Mouse (Mus musculus) heart, embryonic 13.5 days (tissue): ENCODE measurements around the gene Rxfp3. TPM values are rescaled to one million over a fixed set of nuclear protein-coding genes. Genes with fewer than 3 reads are reported as not detected.

Experiments used
- ATAC-seq: fragments of 200-750 bp; cut with Nextera tagmentation; 2 replicates; pipeline ENCODE4 v1.8.0; 2017; ENCODE audit warnings: moderate TSS enrichment; ENCODE audit not compliant: insufficient number of reproducible peaks, low FRiP score, low TSS enrichment; ENCODE audit errors: extremely low read depth
- H3K27ac ChIP-seq: fragments of 300-500 bp; sonication (generic); replicated peaks from 2 replicates; pipeline ENCODE4 v1.5.1; 2015; ENCODE audit warnings: moderate library complexity, mild to moderate bottlenecking, inconsistent platforms
- H3K27me3 ChIP-seq: fragments of 300-500 bp; sonication (generic); replicated peaks from 2 replicates; pipeline ENCODE4 v1.6.1; 2015; ENCODE audit warnings: mild to moderate bottlenecking, inconsistent platforms
- H3K36me3 ChIP-seq: fragments of 300-500 bp; sonication (generic); 2 replicates; pipeline ENCODE4 v1.6.1; 2015; ENCODE audit warnings: mild to moderate bottlenecking, inconsistent platforms
- H3K4me1 ChIP-seq: fragments of 300-500 bp; sonication (generic); 2 replicates; pipeline ENCODE4 v1.6.1; 2015; ENCODE audit warnings: inconsistent platforms
- H3K4me2 ChIP-seq: fragments of 300-500 bp; sonication (generic); 2 replicates; pipeline ENCODE4 v1.6.1; 2015; ENCODE audit warnings: inconsistent platforms, mild to moderate bottlenecking, moderate library complexity
- H3K4me3 ChIP-seq: fragments of 300-500 bp; sonication (generic); 2 replicates; pipeline ENCODE4 v1.5.1; 2015; ENCODE audit warnings: moderate library complexity, mild to moderate bottlenecking, inconsistent platforms
- H3K9ac ChIP-seq: fragments of 300-500 bp; sonication (generic); 2 replicates; pipeline ENCODE4 v1.6.1; 2015; ENCODE audit warnings: inconsistent platforms, mild to moderate bottlenecking, moderate library complexity
- H3K9me3 ChIP-seq: fragments of 300-500 bp; sonication (generic); 2 replicates; pipeline ENCODE4 v1.6.1; 2016; ENCODE audit warnings: inconsistent platforms
- WGBS: fragments of 180-500 bp; shearing (Covaris S2); methylation state at CpG from one replicate; pipeline ENCODE4 v1.1.7; 2015; ENCODE audit warnings: mixed read lengths; 5-methylcytosine and 5-hydroxymethylcytosine counted together
- polyA plus RNA-seq: library from polyadenylated mRNA; unstranded; fragments of >200 nt; fragmentation: Nextera tagmentation; extraction: Ambion mirVana; gene quantifications from 2 replicates; pipeline ENCODE4 v1.2.1, GENCODE M21; 2015

Gene Rxfp3
- polyA plus RNA-seq, 1 experiment from 2014 or later: 0.07 TPM

DNA sequence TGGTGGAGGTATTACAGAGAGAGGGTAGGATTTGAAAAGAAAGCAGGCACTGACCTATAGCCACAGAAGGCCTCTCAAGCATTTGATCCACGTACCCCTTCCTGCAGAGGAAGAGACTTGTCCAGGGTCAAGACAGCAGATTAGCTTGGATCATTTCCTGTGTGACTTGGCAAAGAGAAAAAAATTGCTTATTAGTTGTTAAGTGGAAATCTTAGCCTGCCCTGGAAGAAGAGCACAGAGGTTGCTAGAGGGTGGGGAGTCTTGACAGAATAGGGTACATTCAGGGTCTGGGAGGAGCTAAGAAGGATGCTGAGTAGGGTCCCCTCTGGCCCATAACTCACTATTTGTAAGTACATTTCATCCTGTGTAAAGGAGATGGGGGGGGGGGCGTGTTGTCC, 26.4 kb upstream of the Rxfp3 start:
- ATAC-seq: no peak
- no peak overlapping the region for H3K9ac ChIP-seq
- H3K4me2 ChIP-seq: peak overlapping the region; percentile 87

DNA sequence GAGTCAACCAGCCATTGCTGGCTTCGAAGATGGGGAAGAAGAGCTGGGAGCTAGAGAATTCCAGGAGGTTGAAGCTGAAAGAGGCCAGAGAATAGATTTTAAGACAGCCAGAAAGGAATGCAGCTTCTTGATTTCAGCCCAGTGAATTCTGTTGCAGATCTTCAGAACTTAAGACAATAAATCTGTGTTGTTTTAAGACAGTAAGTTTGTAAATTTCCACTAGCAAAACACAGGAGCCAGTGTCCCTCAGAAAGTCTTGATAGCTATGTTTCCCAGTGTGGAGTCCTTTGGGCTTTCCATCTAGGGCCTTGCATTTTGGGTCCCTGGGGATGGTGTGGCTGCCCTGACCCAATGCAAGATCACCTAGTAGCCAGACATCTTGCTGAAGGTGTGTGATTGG, 25.1 kb upstream of the Rxfp3 start:
- ATAC-seq: no peak
- peaks cover 19% of the 10 kb centered on the region for H3K4me1 ChIP-seq
- no peak overlapping the region for H3K4me3 ChIP-seq
- WGBS: 80% methylated on average over 1 of the region's 1 CpGs
- H3K9me3 ChIP-seq: no peaks in the 10 kb centered on the region
- H3K36me3 ChIP-seq: no peaks in the 10 kb centered on the region
- H3K4me2 ChIP-seq: no peak overlapping the region
- no peak overlapping the region for H3K9ac ChIP-seq
- no peak overlapping the region for H3K27ac ChIP-seq
- no peaks in the 10 kb centered on the region for H3K27me3 ChIP-seq

More for the DNA sequence above, 26.4 kb upstream of the Rxfp3 start:
- H3K4me1 ChIP-seq: peaks cover 19% of the 10 kb centered on the region
- H3K9me3 ChIP-seq: no peaks in the 10 kb centered on the region
- peak overlapping the region; percentile 39; the same call in 1 of the 2 replicates for H3K27ac ChIP-seq
- no peaks in the 10 kb centered on the region for H3K27me3 ChIP-seq
- no peaks in the 10 kb centered on the region for H3K36me3 ChIP-seq
- 33% methylated on average over 2 of the region's 2 CpGs for WGBS
- H3K4me3 ChIP-seq: peak overlapping the region; percentile 60

DNA sequence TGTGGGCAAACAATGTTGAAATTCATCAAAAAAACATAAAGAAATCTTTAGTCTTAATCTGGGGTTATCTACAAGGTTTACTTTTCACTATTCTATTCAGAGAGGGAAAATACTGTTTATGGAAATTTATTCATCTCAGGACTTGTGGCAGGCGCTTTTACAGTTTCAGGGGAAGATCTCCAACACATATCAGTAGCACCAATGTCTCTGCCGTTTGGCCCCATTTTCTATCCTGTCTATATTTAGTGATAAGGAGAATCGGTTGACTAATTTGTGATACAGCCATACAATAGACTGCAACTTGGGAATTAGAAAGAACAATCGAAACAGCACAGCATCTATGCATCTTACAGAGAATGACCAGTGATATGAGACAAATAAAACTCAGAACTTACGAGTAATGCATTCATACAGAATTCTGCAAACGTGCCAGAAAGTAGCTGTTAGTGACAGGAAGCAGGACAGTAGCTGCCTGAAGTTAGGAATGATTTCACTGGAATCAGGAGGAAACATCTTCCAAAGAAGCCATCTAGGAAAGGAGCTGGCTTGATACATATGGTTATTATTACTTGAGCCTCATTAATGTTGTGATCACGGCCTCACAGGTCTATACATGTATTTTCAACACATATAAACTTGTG, 16.8 kb upstream of the Rxfp3 start:
- Histone ChIP-seq H3K27me3 (no peaks in the 10 kb centered on the region), H3K4me2 (no peak overlapping the region), H3K4me3 (no peak overlapping the region), H3K4me1 (no peaks in the 10 kb centered on the region), H3K9ac (no peak overlapping the region), H3K27ac (no peak overlapping the region), H3K36me3 (no peaks in the 10 kb centered on the region), H3K9me3 (no peaks in the 10 kb centered on the region)
- ATAC-seq: no peak
- WGBS: 58% methylated on average over 7 of the region's 7 CpGs

DNA sequence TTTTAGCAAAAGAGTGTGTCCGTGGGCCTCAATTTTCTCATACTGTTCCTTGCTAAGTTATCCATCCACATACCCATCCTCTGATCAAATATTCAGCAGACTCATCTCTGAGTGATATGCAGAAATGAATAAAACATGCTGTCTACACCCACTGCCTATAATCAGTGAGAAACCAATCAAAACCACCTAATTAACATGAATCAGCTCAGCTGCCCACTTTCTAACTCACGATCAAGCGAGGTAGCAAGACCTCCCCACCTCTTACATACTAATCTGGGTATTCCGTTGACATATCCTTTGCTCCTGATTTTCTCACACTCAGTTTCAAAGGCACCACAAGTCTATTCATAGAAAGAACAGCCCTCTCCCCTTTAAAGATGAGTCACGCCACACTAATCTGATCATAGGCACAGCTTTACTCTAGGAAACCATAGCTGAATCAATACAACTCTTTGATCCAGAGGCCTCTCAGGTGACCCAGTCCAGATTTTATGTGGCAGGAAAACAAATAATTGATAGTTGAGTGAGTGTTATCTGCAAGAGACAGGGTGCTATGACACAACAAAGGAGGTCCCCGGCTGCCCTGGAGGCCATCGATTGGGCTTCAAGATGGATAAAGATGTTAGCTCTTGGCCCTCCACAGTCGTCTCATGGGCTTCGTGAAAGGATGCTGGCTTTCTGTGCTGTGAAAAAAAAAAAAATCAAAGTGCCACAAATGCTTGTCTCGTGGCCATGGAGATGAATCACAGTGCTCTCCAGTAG, 16.1 kb upstream of the Rxfp3 start:
- H3K27ac ChIP-seq: no peak overlapping the region
- no peak overlapping the region for H3K9ac ChIP-seq
- no peak overlapping the region for H3K4me2 ChIP-seq
- ATAC-seq: no peak
- H3K4me3 ChIP-seq: no peak overlapping the region
- no peaks in the 10 kb centered on the region for H3K4me1 ChIP-seq
- 57% methylated on average over 10 of the region's 10 CpGs for WGBS
- no peaks in the 10 kb centered on the region for H3K27me3 ChIP-seq
- H3K9me3 ChIP-seq: no peaks in the 10 kb centered on the region
- H3K36me3 ChIP-seq: no peaks in the 10 kb centered on the region

DNA sequence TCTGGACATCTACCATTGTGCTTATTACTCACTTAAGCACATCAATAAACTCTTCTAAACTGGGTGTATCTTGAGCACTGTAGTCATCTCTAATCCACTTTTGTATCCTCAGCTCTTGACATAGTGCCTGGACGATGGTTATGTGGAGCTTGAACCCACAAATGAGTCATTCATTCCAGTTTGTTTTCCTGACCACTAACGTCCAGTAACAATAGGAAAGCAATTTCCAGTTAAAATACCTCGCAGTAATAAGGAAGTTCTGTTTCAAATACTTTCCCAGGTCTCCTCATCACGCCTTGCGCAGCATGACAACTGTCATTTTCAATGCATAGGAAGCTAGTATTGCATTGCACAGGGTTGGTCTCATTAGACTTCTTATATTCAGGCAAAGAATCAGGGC, 5.0 kb upstream of the Rxfp3 start:
- H3K9ac ChIP-seq: no peak overlapping the region
- ATAC-seq: no peak
- no peaks in the 10 kb centered on the region for H3K9me3 ChIP-seq
- H3K27me3 ChIP-seq: peaks cover 6% of the 10 kb centered on the region
- H3K4me1 ChIP-seq: peaks cover 6% of the 10 kb centered on the region
- no peaks in the 10 kb centered on the region for H3K36me3 ChIP-seq
- H3K27ac ChIP-seq: no peak overlapping the region
- H3K4me3 ChIP-seq: no peak overlapping the region
- H3K4me2 ChIP-seq: no peak overlapping the region
- 65% methylated on average over 5 of the region's 5 CpGs for WGBS

DNA sequence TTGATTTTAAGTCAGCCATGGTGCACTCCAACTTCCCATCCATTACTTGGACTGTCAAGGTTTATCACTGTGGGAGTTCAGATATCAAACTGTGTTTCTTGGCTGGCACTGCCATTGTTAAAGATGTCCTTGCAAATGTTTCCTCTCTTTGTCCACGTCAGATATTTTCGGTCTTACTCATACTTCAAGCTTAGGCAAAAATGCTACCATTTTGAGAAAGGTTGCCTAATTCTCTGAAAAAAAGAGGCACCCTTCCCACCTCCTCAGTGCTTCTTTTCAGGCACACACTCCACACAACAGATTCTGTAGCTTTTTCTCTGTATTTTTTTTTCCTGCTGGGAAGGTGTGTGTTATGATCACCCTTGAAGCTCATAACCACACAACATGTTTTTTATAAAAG, 3.4 kb upstream of the Rxfp3 start:
- Histone ChIP-seq H3K36me3 (no peaks in the 10 kb centered on the region), H3K4me3 (no peak overlapping the region), H3K27me3 (peaks cover 22% of the 10 kb centered on the region), H3K4me2 (no peak overlapping the region), H3K9me3 (no peaks in the 10 kb centered on the region), H3K27ac (no peak overlapping the region), H3K9ac (no peak overlapping the region), H3K4me1 (peaks cover 20% of the 10 kb centered on the region)
- ATAC-seq: no peak
- 66% methylated on average over 2 of the region's 2 CpGs for WGBS

DNA sequence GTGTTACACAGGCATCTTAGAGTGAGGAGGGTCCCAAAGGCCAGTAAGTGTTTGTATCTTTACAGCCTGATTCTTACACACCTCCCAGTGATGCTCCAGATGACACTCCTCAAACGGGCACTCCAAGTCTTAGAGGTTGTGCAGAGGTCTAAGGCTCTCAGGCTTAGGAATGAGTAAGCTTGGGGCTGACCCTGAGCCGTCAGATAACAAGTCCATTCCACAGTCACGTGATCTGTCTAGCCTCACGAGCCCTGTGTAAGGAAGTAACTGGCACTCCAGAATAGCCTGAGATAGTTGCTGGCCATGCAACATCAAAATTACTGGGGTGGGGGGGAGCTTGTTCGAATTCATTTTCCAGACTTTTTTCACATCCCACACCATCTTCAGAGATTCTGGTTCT, 2.3 kb upstream of the Rxfp3 start:
- Histone ChIP-seq H3K27me3 (peaks cover 34% of the 10 kb centered on the region), H3K36me3 (no peaks in the 10 kb centered on the region), H3K27ac (no peak overlapping the region), H3K9ac (no peak overlapping the region), H3K4me2 (no peak overlapping the region), H3K9me3 (no peaks in the 10 kb centered on the region), H3K4me3 (no peak overlapping the region), H3K4me1 (peaks cover 25% of the 10 kb centered on the region)
- 15% methylated on average over 5 of the region's 5 CpGs for WGBS
- ATAC-seq: no peak

DNA sequence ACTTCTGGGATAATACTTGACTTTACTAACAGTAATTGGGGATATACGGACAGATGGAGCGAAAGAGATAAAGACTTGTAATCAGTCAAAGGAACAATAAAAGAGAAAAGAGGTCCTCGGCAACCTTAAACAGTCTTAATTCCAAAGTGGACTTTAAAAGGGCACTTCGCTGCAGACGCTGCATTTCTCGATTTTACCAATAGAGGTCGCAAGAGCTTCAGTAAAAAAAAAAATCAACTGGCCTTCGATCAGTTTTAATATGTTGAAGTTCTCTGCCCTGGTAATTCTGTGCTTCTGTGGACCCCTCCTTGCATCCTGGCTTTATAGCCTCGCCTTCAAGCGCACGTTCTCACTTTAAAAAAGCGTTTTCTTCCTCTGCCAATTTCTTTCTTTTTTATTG, 685 bp upstream of the Rxfp3 start:
- H3K27me3 ChIP-seq: peaks cover 50% of the 10 kb centered on the region

DNA sequence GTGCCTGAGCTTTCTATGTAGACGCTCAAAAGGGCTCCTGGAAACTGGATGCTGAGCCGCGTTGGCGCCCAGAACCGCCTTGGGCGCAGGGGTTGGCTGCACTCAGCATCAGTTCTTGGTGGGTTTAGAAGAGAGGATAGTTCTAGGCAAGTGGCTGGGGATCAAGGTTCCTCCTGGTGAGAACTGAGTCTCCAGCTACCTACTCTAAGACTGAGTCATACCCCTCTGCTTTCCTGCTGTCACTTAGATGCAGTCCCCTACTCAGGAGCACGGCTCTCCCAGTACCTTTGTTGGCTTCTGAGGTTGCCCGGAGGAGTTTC, 455 bp downstream of the Rxfp3 start:
- Histone ChIP-seq H3K36me3 (no peaks in the 10 kb centered on the region), H3K4me1 (peaks cover 25% of the 10 kb centered on the region), H3K4me3 (peak overlapping the region; percentile 47), H3K9ac (no peak overlapping the region), H3K27me3 (peaks cover 59% of the 10 kb centered on the region), H3K9me3 (no peaks in the 10 kb centered on the region), H3K4me2 (peak overlapping the region; percentile 67), H3K27ac (no peak overlapping the region)
- WGBS: 5% methylated on average over 8 of the region's 8 CpGs
- no peak for ATAC-seq

More for the DNA sequence above, 685 bp upstream of the Rxfp3 start:
- no peak overlapping the region for H3K4me2 ChIP-seq
- WGBS: 4% methylated on average over 12 of the region's 12 CpGs
- no peak for ATAC-seq
- no peak overlapping the region for H3K9ac ChIP-seq
- no peak overlapping the region for H3K4me3 ChIP-seq
- peaks cover 25% of the 10 kb centered on the region for H3K4me1 ChIP-seq
- no peaks in the 10 kb centered on the region for H3K36me3 ChIP-seq
- no peak overlapping the region for H3K27ac ChIP-seq
- H3K9me3 ChIP-seq: no peaks in the 10 kb centered on the region

DNA sequence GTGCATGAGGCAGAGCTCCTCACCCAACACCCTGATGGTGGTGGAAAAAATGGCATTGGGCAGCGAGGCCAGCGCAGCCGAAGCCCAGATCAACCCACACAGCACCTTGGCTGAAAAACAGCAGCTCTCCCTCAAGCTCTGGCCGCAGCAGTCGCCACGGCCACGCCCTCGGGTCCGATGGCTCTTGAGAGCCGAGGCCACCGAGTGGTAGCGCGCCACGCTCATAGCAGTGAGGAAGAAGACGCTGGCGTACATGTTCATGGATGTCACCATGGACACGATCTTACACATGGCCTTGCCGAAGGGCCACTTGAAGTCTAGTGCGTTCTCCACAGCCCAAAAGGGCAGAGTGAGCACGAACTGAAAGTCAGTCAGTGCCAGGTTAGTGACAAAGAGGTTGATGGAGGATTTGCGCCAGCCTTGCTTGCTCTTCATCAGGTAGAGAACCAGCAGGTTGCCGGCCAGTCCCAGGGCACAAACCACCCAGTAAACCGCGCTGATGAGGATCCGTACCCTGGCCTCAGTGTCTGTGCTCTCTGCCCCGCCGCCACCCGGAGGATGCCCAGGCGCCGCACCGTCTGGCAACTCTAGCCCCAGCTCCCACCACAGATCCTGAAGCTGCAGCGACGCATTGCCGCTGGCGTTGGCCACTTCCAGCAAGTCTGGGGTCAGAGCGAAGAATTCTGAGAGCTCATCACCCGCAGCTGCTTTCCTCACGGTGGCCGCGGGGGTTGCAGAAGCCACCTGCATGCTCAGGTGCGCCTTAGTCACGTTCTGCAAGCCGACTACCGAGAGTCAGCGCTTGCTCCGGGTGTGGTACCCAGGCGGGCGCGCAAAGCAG, 1.0 kb downstream of the Rxfp3 start:
- ATAC-seq: no peak
- Histone ChIP-seq H3K4me3 (peak overlapping the region; percentile 47), H3K27ac (no peak overlapping the region), H3K4me1 (peaks cover 25% of the 10 kb centered on the region), H3K4me2 (peak overlapping the region; percentile 67), H3K9ac (no peak overlapping the region), H3K9me3 (no peaks in the 10 kb centered on the region), H3K27me3 (peaks cover 65% of the 10 kb centered on the region), H3K36me3 (no peaks in the 10 kb centered on the region)
- 3% methylated on average over 49 of the region's 49 CpGs for WGBS

DNA sequence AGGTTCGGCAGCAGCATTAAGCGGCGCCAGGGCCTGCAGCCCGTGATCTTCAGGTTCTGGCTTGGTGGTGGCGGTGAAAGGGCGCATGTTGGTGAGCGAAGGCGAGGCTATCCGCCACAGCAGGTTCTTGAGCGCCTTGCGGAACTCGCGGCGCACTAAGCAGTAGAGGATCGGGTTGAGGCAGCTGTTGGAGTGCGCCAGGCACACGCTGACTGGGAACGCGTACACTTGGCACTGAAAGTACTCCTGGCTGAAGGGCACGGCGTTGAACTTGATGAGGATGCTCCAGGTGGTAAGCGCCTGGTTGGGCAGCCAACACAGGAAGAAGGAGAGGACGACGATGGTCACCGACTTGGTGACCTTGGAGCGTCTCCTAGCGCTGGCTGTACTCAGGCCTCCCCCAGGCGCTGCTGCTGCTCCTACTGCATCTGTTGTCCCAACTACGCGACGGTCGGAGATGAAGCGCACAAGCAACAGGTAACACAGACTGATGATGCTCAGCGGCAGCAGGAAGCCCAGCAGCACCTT, 1.8 kb downstream of the Rxfp3 start:
- no peak overlapping the region for H3K27ac ChIP-seq
- H3K9me3 ChIP-seq: no peaks in the 10 kb centered on the region
- no peak overlapping the region for H3K9ac ChIP-seq
- peak overlapping the region; percentile 67 for H3K4me2 ChIP-seq
- peaks cover 25% of the 10 kb centered on the region for H3K4me1 ChIP-seq
- H3K36me3 ChIP-seq: no peaks in the 10 kb centered on the region
- 6% methylated on average over 34 of the region's 34 CpGs for WGBS
- H3K4me3 ChIP-seq: peak overlapping the region; percentile 47
- no peak for ATAC-seq
- H3K27me3 ChIP-seq: peaks cover 67% of the 10 kb centered on the region
